Mouse (Mus musculus) left cerebral cortex, adult 18-20 months (tissue): ENCODE measurements at regions not wholly inside any gene's neighbourhood (a gene's known extent, or its start where the extent isn't known, plus 50 kb on each side); places are given as distances from the start of the nearest gene placed in this dataset.

ENCODE experiments used
- DNase-seq, 2 experiments: peaks; one replicate each; pipeline ENCODE4 v3.0.0; 2021 to 2022; ENCODE audit warnings: low spot score in 2 of 2, mixed read lengths in 1 of 2

- DNase-seq, result no peak
These were observed 82.5 kb upstream of the Scg2 start for GRCm38 (mm10) chr1:79522394-79522793.

DNA sequence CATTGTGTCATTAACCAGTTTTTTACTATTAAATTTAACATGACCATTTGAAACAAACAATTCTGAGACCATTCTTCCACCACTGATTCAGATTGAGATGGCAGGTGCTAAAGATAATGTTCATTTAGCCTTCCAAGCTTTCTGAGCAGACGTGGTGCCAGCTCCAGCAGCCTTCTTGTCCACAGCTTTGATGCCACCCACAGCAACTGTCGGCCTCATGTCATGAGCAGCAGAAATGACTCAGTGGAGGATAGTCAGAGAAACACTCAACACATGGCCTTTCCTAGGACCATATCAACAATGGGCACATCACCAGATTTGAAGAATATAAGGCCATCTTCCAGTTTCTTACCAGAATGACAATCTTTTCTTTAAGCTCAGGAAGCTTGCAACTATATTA is 65.8 kb upstream of the Scg2 start:
- DNase-seq, result peak; percentile 6 to 10
